Mouse (Mus musculus): ENCODE measurements around the gene Rpl36al.
"Not testable (repeated sequence)": the region's sequence is repeated elsewhere in the genome, so short reads cannot be mapped to it uniquely, and the experiment has no call there.

The Rpl36al gene

DNA sequence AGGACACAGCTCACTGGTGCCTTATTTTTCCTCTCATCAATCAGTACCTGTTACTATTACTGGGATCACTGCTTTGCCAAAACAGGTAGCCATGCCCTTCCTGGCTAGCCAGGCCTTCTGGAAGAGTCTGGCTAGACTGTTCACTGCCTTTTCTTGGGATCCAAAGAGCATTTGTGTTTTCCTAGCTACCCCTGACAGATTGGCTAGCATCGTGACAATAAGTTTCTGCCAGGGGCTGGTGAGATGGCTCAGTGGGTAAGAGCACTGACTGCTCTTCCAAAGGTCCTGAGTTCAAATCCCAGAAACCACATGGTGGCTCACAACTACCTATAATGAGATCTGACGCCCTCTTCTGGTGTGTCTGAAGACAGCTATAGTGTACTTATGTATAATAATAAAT is 23.2 kb downstream of the Rpl36al start:
- not testable (repeated sequence) for ATAC-seq (ENCODE audit: insufficient number of reproducible peaks, low FRiP score, low TSS enrichment)

DNA sequence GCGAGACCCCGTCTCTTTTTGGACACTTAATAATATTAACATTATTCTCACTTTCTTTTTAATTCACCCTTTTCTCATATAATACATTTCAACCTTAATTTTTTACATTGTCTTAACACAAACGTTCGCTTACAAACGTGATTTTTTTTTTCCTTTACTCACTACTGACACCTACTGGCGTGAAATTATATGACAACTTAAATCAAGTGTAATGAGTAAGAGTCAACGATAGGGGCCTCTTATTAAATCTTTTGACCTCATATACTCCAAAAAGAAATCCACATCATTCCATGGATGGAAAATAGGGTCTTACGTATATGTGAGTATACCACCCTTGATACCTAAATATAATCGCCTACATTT is 24.3 kb downstream of the Rpl36al start:
- 0 out of 2 replicates have a peak, but pooled peaks have one; percentile 28 for ATAC-seq (ENCODE audit: insufficient number of reproducible peaks, low FRiP score, low TSS enrichment)

DNA sequence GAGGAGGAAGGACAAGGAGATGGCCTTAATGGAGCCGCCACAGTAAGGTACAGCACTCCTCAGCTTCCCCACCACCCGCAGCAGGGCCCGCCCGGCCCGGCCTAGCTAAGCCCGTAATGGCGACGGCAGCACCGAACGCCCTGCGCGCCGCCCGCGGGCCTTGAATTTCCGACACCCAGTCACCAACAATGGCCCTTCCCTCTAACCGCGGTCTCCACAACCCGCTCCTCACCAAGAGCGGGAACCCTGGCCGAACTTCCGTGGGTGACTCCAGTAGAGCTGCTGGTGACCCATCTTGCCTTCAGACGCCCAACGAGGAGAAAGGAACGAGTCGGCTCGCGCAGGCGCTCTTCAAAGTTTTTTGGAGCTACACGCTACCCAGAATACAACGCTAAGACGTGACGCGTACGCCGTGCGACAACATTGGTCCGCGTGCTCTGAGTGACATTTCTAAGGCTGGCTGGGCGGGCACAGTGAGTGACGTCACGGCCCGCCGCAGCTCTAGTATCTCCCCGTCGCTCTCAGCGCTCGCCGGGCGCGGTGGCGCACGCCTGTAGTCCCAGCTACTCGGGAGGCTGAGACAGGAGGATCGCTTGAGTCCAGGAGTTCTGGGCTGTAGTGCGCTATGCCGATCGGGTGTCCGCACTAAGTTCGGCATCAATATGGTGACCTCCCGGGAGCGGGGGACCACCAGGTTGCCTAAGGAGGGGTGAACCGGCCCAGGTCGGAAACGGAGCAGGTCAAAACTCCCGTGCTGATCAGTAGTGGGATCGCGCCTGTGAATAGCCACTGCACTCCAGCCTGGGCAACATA is 24.9 kb downstream of the Rpl36al start, which contains the start of gene Rps29:
Gene Rps29, minus strand, starts transcription at position 422 of the 813 bp plus-strand sequence.
- peak; percentile 98 for ATAC-seq (ENCODE audit: insufficient number of reproducible peaks, low FRiP score, low TSS enrichment)

DNA sequence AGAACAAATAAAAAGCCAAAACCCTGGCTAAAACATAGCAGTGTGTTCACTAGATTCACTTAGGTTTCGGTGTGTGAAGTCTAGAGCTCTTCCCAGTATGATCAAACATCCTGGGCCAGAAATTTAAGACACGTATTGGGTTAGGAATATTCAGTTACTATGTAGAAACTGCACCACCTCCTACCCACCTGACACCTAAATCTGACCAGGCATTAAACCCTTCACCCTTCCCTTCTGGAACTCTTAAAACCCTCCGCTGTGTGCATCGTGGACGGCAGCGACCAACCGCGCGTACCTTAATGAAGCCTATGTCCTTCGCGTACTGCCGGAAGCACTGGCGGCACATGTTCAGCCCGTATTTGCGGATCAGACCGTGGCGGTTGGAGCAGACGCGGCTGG is 25.5 kb downstream of the Rpl36al start:
- ATAC-seq (ENCODE audit: insufficient number of reproducible peaks, low FRiP score, low TSS enrichment) = 0 out of 2 replicates have a peak, but pooled peaks have one; percentile 8

DNA sequence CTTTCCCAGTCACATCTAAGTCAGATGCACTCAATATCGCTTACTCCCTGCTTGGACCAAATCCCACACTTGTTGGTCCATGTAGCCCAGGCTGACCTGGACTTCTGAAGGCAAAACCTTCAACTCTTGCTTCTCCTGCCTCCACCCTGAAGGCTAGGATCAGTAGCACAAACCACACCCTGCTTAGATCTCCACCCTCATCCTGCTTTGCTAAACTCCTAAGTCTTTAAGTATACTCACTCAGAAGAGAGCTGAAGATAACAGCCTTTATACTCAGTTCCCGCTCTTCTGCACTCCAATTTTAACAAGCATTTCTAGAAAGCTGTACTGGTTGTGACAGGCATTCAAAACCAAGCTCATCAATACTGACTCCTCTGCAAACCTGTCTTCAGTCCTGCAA is 26.8 kb downstream of the Rpl36al start:
- no peak for ATAC-seq (ENCODE audit: insufficient number of reproducible peaks, low FRiP score, low TSS enrichment)

DNA sequence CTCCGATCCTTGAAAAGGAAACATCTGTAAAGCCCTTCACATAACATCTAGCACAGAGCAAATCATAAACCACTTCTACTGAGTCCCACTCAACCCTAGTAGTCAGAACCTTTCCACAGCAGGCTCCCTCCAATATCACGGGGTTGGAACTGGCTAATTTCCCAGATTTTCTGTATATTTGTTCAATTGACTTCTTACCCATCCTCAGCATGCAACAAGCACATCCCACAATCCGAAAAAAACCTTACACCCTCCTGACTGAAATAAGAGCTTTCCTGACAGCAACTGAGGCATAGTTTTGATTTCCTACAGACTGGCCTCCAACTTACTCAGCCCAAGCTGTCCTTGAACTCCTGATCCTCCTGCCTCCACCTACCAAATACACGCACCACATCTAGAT is 27.4 kb downstream of the Rpl36al start:
- ATAC-seq (ENCODE audit: insufficient number of reproducible peaks, low FRiP score, low TSS enrichment) = no peak

DNA sequence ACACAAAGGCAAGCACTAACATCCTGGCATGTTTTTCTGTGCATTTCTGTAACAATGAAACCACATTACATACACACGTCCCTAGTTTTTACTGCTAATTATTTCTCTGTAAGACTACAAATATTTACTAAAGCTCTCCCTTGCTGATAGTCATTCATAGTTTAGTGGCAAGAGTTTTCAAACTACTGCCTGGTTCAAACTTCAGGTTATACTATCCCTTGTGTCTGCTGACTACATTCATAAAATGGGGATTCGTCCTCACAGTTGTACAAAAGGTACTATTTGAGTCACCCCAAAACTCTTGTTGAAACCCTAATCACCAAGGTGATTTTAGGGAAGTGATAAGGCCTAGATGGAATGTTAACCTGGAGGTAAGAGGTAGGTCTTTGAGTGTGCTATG is 28.0 kb downstream of the Rpl36al start:
- ATAC-seq (ENCODE audit: insufficient number of reproducible peaks, low FRiP score, low TSS enrichment) = no peak

DNA sequence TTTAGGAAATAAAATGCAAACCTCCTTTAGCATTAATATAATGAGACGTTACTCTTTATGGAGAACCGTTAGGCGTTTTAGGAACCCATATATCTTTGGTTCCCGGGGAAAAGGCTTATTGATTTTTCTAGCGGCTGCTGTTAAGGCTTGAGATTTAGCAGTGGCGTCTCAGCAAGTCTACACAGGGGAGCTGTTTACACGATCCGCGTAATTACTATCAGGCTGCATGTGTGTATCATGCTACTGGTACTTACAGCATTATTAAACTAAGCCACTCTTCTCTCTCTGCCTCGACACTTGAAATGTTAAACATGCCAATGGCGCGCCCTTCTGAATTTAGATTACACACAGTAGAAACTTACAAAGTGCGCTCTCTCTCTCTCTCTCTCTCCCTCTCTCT is 33.8 kb downstream of the Rpl36al start:
- no peak for ATAC-seq (ENCODE audit: insufficient number of reproducible peaks, low FRiP score, low TSS enrichment)

DNA sequence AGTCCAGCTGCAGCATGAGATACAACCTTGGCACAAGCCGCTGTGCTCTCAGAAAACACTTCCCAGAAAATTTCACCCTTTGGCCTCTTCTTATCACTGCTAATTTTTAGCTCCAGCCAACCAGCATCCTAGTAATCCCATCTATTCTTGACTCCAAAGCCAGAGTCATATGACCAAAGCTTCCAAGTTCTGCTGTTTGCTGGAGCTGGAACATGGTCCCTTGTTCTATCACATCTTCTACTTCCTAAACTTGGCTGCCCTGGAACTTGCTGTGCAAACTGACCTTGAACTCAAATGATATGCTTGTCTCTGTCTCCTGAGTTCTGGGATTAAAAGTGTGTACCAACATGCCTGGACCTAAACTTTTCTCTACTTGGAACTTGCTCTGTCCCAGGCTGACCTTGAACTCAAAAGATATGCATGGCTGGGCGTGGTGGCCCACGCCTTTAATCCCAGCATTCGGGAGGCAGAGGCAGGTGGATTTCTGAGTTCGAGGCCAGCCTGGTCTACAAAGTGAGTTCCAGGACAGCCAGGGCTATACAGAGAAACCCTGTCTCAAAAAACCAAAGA is 36.6 kb downstream of the Rpl36al start:
- no peak for ATAC-seq (ENCODE audit: insufficient number of reproducible peaks, low FRiP score, low TSS enrichment)

DNA sequence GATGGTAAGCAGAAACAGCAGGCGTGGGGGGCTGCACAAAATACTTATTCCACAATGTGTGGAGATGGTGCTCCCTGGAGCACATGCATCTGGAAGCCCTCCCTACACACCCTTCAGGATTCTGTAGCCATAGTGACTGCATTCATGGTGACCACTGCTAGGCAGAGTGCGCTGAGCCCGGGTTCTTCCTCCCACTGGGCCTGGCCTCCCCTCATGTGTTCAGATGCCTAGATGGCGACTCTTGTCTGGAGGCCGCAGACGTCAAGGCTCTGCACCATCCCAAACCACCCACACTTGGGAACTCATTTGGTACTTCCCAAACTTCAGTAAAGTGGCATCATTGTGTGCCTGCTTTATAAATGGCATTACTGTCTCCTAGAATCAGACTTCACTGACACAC is 40.4 kb downstream of the Rpl36al start:
- ATAC-seq (ENCODE audit: insufficient number of reproducible peaks, low FRiP score, low TSS enrichment) = no peak

DNA sequence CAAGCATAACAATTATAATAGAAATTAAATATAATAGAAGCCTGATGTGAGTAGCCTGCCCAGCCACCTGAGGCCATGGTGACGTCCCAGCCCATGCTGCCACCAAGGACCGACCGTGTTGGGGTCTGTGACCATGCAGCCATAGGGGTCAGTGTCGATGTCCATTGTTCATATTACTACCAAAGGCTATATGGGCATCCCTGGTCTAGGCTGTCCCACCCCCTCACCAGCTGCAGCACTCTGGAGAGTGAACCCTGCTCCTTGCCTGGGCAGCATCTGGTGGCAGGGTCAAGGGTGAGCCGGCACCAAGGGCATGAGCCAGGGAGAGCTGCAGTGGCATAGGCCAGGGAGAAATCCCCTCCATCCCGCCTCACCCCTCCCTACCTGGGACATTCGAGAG is 44.0 kb downstream of the Rpl36al start:
- no peak for ATAC-seq (ENCODE audit: insufficient number of reproducible peaks, low FRiP score, low TSS enrichment)

DNA sequence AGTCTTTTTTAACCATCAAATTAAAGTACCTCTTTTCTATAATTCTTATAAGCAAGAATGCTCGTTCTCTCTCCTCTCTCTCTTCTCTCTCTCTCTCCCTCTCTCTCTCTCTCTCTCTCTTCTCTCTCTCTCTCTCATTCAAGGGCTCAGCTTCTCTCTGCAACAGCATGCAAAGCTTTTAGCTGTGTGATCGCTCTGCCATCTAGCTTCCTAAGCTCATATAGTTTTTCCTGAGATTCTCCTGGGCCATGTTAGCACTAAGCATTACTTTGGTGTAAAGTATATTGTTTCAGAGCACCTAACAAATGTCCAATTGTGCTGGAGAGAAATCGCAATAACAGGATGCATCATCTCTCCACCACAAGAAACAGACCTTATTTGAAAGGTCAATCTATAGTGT is 44.7 kb downstream of the Rpl36al start:
- no peak for ATAC-seq (ENCODE audit: insufficient number of reproducible peaks, low FRiP score, low TSS enrichment)
